Mouse (Mus musculus): Measurements from ENCODE around the gene Cxcr5.
"Not testable (repeated sequence)": the region's sequence is repeated elsewhere in the genome, so short reads cannot be mapped to it uniquely, and the experiment has no call there.

Gene Cxcr5

DNA sequence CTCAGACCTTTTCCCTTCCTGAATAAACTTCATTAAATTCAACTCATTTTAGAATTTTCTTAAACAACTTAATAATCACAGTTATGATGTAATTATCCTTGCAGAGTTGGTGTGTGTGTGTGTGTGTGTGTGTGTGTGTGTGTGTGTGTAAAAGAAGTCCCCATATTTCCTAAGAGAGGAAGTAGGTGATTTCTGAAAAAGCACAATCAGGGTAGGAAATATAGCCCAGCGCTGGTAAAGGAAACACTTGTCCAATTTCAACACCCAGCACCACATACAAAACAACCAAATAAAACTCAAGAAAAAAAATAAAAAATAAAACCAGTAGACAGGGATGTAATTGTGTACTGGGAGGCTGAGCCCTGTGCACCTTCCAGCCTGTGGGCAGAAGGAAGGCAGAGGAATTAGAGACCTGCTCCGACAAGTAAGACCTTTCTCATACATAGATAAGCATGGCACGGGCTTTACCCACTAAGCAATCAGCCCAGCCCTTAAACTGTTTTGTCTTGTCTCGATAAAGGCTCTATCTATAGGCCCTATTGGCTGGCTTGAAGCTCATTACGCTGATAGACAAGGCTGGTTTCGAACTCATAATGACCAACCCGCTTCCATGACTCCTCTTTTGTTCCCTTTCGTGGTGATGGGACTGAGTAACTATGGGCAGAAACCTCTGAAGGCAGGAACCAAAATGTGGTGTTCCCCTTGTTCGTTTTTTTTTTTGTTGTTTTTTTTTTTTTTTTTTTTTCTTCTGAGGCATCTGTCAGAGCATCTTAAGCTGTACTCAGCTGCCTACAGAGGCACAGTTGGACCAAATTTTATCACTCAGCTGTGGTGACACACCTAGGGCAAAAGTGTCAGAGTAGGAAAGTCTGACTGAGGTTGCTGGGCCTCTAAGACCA, 25.8 kb upstream of the Cxcr5 start:
- no peak for DNase-seq

DNA sequence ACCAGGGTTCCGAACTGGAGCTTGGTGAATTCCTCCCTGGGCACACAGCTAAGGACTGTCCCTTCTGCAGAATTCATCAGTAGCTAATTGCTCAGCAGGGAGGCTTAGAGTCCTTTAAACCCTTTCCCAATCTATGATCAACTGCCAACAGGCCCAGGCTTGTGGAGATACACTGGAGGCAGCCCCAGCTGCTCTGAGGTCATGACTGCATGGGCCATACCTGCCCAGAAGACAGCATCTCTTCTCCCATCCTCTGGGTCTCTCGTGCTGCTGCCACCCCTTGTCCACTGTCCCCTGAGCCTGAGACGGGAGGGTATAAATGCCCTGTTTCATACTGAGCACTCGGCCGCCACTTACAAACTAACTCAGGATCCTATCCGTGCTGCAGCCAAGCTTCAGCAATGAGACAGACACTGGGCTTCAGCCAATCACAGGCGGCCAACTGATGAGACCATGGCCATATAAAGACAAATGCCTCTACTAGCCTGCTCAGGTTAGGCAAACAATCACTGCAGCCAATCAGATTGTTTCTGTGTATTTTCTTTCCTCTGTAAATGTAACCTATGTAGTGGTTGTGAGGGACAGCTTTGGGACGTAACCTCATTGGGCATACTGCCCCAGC, 25.1 kb upstream of the Cxcr5 start:
- DNase-seq, result no peak

DNA sequence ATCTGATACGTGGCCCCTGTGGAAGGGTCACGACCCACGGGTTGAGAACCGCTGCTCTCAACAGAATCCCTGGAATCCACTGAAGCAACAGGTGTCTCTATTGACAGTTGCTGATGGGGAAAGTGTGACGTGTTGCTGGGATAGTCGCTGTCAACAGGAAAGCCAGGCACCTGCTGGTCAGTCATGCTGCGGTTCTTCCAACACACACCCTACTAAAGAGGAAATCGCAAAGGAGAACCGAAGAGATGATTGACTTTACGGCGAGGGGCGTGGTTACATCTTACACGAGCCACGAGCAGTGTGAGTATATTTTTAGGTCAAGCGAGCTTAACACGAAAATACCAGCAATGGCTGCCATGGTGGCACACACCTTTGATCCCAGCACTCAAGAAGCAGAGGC, 20.7 kb upstream of the Cxcr5 start:
- DNase-seq, result peak; percentile 87 to 91

DNA sequence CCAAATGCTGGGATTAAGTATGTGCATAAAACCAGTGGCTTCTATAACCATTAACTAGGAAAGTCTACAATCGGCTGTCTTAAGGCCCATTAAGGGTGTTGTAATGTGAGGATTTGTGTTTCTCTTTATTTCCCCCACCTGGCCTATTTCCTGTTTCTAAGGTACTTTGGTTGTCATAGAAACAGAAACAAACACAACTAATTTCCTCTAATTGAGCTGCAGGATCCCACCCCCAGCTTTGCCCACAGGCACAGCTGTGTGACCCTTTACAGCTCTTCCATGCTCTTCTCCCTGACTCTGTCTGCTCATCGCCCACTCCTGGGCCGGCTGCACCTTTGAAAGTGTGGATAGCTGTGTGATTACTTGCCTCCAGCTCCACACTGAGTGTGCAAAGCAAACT, 19.7 kb upstream of the Cxcr5 start:
- DNase-seq, result peak; percentile 84 to 85

DNA sequence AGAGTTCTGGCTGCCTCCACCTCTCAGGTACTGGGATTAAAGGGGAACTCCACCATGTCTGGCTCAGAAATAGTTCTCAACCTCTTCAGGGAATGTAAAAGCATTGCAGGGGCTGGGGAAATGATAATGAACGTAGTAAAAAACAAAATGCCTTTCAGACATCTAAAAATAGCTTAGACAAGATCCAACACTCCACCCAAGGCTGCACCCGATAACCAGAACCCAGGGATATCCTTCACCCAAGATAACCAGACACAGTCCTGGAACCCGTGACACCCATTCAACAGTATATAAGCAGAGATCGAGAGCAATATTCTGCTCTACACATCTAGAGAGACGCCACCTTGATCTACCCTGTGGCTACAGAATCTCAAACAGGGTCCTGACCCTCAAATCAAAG, 18.4 kb upstream of the Cxcr5 start:
- DNase-seq, result peak in 1 of 2 experiments; percentile 30

DNA sequence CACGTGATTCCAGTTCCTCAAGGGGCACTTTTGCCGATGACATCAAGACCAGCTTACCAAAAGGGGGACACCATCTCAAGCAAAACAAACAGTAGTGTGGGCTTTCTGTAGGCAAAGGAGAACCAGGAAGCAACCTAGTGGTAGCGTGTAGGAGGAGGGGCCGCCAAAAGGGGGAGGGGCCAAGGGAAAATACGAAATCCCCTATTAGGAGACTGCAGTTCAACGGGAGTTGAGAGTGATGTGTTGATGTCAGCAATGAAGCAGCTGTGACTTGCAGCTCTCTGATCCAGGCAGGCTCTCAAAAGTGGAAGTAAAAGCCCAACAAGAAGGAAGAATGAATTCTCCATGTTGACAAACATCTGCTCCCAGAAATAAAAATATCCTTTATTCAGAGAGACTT, 17.7 kb upstream of the Cxcr5 start:
- peak; percentile 94 to 97 for DNase-seq

DNA sequence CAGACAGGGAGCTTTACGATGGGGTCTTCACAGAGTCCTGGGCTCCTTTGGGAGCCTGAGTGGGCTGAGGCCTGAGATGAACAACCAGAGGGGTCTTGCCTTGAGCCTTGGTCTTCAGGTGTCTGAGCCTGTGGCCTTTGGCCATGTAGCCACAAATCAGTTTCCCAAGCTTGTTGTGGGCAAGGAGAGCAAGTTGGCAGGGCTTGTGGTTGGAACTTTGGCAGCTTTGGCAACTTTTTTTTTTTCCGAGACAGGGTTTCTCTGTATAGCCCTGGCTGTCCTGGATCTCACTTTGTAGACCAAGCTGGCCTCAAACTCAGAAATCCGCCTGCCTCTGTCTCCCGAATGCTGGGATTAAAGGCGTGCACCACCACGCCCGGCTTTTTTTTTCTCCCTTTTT, 14.4 kb upstream of the Cxcr5 start:
- DNase-seq, result not testable (repeated sequence)

DNA sequence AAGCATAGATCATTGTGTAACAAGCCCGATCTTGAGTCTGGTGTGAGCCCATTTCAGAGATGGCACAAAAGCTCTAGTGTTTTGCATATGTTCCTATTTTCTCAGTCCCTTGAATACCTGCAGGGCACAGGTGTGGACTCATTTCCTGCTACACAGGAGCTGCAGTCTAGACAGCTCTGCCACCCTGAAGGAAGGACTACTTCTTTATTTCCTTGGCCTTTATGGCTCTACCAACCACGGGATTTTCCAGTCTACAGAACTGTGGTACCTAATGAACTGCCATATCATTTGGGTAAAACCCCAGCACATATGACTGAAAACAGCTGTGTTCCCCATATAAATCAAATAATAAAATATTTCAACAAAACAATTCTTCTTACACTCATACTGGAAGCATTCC, 13.4 kb upstream of the Cxcr5 start:
- DNase-seq, result peak; percentile 39 to 43

DNA sequence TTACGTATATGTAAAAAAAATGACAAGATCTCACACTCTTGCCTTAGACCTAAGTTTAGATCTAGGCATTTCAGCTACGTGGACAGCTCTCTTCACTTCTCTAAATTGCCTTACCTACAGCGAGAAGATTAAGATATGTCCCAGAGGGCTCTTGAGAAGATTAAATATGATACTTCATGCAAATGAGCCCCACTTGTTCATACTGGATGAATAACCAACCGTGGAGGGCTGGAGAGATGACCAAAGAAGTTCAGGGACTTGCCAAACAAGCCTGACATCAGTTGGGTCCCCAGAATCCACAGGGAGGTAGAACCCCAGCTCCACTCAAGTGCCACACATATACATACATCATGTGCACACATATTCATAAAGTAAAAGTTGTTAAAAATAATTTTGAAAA, 11.6 kb upstream of the Cxcr5 start:
- peak; percentile 60 to 64 for DNase-seq

DNA sequence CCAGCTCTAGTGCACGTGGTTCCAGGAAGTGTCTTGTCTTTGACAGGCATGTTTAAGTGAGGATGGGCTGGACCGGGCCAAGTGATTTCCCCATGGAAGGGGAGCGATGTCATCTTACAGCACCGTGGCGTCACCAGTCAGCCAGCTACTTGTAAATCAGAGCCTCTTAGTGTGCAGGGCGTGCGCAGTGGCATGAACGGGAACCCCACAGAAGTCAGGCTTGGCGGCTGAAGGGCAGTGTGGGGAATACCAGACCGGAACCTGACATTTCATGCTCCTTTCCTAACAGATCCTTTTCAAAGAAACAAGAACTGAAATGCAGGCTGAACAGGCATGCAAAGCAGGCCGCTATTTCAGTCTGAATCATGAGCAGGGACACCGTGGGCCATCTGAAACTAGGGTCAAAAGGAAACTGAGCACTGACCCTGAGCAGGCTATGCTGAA, 9.3 kb upstream of the Cxcr5 start:
- peak; percentile 87 to 89 for DNase-seq

DNA sequence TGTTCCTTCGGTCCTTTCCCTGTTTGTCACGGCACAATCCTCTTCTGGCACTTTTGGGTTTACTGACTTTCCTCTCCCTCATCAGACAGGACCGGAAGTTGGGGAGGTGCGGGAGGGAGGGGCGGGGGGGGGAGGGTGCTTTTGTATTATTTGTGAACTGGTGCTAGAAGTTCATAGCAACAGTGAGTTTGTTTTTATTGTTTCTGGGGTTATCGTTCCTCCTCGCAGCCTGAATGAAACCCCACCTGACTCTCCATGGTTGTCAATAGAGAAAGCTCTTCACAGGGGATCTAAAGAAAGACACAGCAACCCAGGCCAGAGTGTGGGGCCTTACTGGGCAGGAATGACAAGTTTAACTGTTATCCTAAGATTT, 6.4 kb upstream of the Cxcr5 start:
- peak; percentile 69 to 70 for DNase-seq

DNA sequence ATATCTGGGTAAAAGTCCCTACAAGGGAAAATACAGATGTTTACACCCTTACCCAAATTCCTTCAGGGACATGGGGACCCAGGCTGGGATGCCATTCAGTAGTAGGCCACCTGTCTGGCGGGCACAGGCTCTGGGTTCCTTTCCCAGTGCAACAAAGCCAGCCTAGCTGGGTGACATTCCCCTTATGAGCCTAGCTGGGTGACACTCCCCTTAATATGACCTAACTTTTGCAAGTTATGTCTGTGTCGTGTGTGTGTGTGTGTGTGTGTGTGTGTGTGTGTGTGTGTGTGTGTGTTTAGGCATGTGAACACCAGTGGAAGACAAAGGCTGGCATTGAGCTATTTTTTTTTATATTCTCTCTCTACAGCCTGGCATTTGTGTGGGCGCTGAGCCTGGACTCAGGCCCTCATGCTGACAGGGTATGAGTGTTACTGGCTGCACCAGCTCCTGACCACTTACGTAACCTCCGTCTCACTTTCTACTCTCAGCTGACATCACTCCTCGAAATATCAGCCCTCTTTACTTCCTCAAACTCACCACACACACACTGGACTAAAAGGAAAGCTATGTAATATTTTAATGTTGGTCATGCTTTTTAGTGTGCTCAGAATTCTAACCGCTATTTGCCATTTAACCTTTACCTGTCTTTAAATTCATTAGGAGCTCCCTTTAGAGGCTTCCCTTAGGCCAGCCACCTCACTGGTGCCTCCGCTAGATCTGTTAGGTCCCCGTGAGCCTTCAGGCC, 5.8 kb upstream of the Cxcr5 start:
- DNase-seq, result peak; percentile 76 to 79

DNA sequence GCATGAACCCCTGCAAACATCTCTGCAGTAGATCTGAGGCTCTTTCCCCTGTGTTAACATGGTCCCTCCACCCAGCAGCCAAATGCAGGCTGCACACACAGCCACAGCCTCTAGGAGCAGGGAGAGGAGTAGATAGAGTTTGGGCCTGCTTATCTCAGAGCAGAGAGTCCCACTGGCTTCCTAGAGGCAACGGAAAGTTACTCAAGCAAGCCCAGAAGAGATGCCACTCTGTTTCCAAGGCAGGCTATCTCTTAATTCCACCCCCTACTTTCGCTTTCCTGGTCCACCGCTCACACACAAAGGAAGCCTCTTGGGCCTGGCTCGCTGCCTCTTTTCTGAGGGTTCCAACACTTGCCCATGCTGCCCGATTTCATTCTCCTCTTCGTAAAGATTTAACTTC, 3.7 kb upstream of the Cxcr5 start:
- peak; percentile 35 to 47 for DNase-seq

DNA sequence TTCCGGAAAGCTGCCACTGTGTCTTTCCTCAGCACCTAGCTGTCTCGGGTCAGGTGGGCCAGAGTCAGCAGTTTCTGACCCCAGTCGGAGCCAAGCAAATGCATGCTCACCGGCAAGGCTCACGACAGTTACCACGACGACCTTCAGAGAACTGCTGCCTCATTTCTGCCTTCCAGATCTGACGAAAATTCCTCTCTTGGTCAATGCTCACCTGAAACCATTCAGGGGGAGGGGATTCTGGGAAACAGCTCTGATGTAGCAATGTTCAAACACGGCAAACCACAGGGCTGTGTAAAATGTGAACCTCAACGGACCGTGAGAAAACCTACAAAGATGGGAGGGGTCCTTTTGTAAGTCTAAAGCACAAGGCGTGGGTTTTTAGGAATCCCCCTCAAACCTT, 1.3 kb upstream of the Cxcr5 start:
- DNase-seq, result no peak

DNA sequence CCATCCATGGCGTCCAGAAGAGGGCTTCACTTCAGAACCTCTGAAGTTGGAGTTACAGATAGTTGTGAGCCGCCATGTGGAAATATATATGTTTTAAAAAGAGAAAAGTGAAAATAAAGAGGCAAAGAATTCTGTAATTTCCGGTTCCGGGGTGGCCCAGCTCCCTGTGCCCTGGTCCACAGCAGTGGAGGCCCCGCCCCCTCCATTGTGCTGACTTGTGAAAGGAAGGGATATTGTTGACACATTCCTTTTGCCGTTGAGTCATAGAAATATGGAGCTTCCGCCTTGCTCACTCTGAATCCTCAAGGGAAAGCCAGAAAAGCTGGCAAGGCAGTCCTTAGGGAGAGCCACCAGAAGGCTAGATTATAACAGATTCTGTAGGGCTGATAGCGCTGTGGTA, 9.5 kb downstream of the Cxcr5 start:
- DNase-seq, result no peak

DNA sequence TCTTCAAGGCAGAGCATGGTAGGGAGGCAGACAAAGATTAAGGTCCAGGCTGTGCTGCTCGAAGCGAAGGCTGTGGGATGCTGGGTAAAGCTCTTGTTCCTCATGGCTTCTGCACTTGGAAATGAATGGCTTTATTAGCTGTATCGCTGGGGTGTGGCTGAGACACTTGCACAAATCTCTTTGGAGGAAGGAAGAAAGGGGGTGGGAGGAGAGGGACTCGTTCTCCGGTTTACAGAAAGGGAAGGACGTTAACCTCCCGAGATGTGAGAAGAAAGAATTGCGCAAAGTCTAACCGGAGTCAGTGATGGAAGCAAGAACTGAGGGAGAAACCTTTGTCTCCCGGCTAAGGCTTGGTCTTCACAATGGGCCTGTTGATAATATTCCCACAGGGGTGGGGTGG, 10.5 kb downstream of the Cxcr5 start:
- DNase-seq, result no peak

DNA sequence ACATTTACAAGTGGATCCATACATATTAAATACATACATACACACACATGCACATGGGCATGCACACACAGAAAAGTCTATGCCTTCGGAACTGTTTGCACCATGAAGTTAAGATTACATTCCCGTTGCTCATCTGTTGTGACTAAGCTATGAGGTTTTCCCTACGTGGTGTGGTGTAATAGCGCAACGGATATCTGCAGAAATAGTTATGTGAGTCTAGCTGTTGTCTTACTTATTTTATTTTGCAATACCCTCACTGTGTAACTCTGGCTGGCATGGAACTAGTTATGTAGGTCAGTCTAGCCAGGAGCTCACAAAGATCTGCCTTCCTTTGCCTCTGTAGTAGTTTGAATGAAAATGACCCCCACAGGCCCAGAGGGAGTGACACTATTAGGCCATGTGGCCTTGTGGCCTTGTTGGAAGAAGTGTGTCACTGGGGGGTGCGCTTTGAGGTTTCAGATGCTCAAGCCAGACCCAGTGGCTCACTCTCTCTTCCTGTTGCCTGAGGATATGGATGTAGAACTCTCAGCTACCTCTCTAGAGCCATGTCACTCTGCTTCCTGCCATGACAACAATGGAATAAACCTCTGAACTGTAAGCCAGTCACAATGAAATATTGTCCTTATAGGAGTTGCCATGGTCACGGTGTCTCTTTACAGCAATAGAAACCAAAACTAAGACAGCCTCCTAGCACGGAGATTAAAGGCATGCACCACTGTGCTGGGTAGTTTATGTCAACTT, 13.1 kb downstream of the Cxcr5 start:
- DNase-seq, result no peak

DNA sequence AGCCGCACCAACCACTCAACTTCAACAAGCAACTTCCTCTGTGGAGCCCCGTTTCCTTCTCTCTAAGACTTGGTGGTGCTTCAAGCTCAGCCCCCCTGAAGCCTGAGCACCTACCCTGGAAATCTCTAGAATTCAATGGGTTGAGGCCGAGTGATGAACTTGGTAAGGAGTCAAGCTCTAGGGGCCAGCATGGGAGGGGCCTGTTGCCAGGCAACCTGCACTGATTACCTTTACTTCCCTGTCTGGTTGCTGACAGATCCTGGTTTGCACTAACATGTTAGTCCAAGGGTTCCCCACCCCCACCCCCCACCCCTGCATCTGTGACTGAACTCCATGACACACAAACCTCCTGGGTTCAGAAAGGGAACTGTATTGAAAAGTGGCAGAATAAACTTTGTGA, 16.7 kb downstream of the Cxcr5 start:
- DNase-seq, result peak; percentile 72 to 81

DNA sequence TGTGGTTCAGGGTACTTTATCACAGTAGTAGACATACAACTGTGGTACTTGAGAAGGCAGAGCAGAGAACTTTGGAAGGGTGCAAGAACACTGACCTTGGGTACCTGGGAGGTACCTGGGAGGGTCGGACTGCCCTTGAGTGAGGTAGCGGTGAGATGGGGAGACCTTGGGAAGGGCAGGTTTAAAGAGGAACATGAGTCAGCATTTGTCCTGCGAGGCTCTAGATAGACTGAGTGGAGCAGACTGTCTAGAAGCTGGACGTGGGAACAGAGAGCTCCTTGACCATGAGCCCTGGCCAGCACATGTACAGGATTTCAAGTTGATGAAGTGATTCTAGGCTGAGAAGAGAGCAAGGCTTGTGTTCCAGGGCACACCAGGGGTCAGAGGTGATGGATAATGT, 19.3 kb downstream of the Cxcr5 start:
- no peak for DNase-seq

DNA sequence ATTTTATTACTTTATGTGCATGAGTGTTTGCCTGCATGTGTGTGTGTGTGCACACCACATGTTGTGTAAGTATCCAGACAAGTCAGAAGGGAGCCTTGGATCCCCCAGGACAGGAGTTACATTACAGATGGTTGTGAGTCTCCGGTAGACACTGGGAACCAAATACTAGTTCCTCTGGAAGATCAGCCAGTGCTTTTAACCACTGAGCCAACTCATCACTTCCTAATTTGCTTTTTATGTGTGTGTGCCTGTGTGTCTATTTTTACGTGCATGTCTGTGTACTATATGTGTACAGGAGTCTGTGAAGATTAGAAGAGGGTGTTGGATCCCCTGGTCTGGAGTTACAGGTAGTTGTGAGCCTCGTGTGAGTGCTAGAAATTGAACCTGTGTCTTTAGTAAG, 21.0 kb downstream of the Cxcr5 start:
- DNase-seq, result no peak

DNA sequence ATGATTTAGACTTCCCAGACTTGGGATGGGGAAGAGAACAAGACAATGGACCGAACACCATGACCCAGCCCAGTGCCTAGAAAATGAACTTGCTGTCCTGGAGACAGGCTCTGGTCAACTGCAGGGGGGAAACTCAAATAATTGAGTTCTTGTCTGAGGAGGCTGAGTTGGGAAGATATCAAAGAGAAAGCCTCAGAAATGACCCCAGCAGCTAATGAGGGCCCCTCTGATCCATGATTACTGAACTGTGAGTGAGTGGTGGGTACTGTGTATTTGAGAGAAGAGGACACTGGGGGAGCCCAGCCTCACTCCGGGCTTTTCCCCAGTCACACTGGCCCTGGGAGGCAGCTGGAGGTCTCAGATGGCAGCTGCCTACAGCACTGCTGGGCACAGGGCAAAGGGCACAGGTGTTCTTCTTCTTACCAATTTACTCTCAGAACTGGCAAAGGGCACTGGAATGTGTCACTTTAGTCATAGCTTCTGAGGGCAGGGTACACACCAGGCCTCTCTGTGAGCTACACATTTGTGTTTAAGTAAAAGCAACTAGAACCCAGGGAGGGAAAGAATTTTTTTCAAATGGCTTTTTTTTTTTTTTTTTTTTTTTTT, 21.8 kb downstream of the Cxcr5 start:
- no peak for DNase-seq

DNA sequence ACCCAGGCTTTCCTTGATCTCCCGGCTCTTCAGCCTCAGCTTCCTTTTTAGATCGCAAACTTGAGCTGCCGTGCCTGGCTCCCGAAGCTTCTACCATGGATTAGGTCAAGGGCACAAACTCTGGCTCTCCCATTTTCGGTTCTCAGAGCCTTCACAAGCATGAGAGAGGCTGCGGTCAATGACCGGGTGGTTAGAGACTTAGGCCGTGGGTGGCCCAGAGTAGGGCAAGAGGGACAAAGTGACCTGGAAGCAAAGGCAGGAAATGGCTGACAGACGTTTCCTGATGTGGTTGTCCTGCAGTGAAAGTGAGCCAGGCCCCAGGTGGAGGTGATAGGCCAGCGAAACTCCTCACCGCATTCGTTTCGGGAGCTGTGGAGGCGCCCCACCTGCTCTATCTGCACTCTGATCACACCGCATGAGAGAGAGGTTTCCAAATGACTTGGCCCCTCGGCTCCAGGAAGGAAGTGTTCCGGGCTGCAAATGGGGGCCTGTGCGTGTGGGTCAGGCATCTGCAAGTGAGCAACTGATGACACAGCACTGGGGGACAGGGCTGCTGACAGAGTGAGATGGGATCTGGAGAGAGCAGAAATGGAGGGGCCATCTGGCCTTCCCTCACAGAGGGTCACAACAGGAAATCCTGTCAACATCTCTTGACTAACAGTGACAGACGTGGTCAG, 23.9 kb downstream of the Cxcr5 start:
- DNase-seq, result peak; percentile 42 to 45
